Mouse (Mus musculus) spleen, postnatal 4 days (tissue): ENCODE data around the gene Atp6v1g2.

Experiments used
- DNase-seq, 2 experiments: peaks; one replicate each; pipeline ENCODE4 v3.0.0; 2022; ENCODE audit warnings: low spot score in 2 of 2

Gene Atp6v1g2

GRCm38 (mm10) chr17:35233114-35233980 is at the start of gene Atp6v1g2:
Gene Atp6v1g2, plus strand, starts transcription at chr17:35233660.
- no peak for DNase-seq

GRCm38 (mm10) chr17:35185639-35186611 is 47.5 kb upstream of the Atp6v1g2 start:
- DNase-seq: peak; percentile 81 to 87

- peak; percentile 64 to 75 for DNase-seq
Observed at GRCm38 (mm10) chr17:35186681-35187080, 46.8 kb upstream of the Atp6v1g2 start.

- DNase-seq: no peak
Observed at GRCm38 (mm10) chr17:35187345-35187744, 46.1 kb upstream of the Atp6v1g2 start.

GRCm38 (mm10) chr17:35187959-35188610 is 45.4 kb upstream of the Atp6v1g2 start, which contains the start of gene Lst1:
Gene Lst1, minus strand, starts transcription at chr17:35188439.
- DNase-seq: no peak

- peak in 1 of 2 experiments; percentile 69 for DNase-seq
Observed at GRCm38 (mm10) chr17:35189186-35189585, 44.3 kb upstream of the Atp6v1g2 start.

- peak in 1 of 2 experiments; percentile 75 for DNase-seq
Observed at GRCm38 (mm10) chr17:35190096-35190495, 43.4 kb upstream of the Atp6v1g2 start.

- no peak for DNase-seq
Observed at GRCm38 (mm10) chr17:35191723-35192122, 41.7 kb upstream of the Atp6v1g2 start.

- DNase-seq: no peak
Observed at GRCm38 (mm10) chr17:35192924-35193323, 40.5 kb upstream of the Atp6v1g2 start.

GRCm38 (mm10) chr17:35193881-35194843 is 39.3 kb upstream of the Atp6v1g2 start, which contains the start of gene Ltb:
Gene Ltb, plus strand, starts transcription at chr17:35194439.
- DNase-seq: peak; percentile 70 to 86

- DNase-seq: peak in 1 of 2 experiments; percentile 72
Observed at GRCm38 (mm10) chr17:35194844-35195630, 38.4 kb upstream of the Atp6v1g2 start.

- DNase-seq: peak; percentile 87 to 97
Observed at GRCm38 (mm10) chr17:35195631-35196320, 37.7 kb upstream of the Atp6v1g2 start.

GRCm38 (mm10) chr17:35196321-35196641 is 37.2 kb upstream of the Atp6v1g2 start:
- DNase-seq: no peak

- DNase-seq: no peak
Observed at GRCm38 (mm10) chr17:35197126-35197525, 36.3 kb upstream of the Atp6v1g2 start.

GRCm38 (mm10) chr17:35198029-35198428 is 35.4 kb upstream of the Atp6v1g2 start:
- DNase-seq: no peak

- no peak for DNase-seq
Observed at GRCm38 (mm10) chr17:35198946-35199345, 34.5 kb upstream of the Atp6v1g2 start.

GRCm38 (mm10) chr17:35200398-35200797 is 33.1 kb upstream of the Atp6v1g2 start:
- peak; percentile 56 to 74 for DNase-seq

GRCm38 (mm10) chr17:35201128-35201527 is 32.3 kb upstream of the Atp6v1g2 start:
- DNase-seq: no peak

- DNase-seq: peak; percentile 64 to 78
Observed at GRCm38 (mm10) chr17:35201787-35202186, 31.7 kb upstream of the Atp6v1g2 start, which contains the start of gene Tnf. Gene Tnf, minus strand, starts transcription at chr17:35202007.
